Mouse (Mus musculus) layer of hippocampus, adult 9-10 months (tissue): ENCODE results near the gene Id4.
A peak's percentile ranks its signal among the peaks of the same experiment; 100 is the strongest.

Experiments
- DNase-seq: peaks from one replicate; pipeline ENCODE4 v3.0.0; 2022; ENCODE audit warnings: low spot score

The Id4 gene

GRCm38 (mm10) chr13:48260690-48261278 lies at the start of gene Id4:
Gene Id4, plus strand, starts transcription at chr13:48261228.
- DNase-seq = peak; percentile 71

GRCm38 (mm10) chr13:48227136-48227535 lies 33.9 kb upstream of the Id4 start:
- DNase-seq = no peak

GRCm38 (mm10) chr13:48227712-48228111 lies 33.3 kb upstream of the Id4 start:
- peak; percentile 69 for DNase-seq

- DNase-seq = no peak
Observed at GRCm38 (mm10) chr13:48228114-48228513, 32.9 kb upstream of the Id4 start.

- no peak for DNase-seq
Observed at GRCm38 (mm10) chr13:48230996-48231395, 30.0 kb upstream of the Id4 start.

- DNase-seq = no peak
Observed at GRCm38 (mm10) chr13:48236436-48236835, 24.6 kb upstream of the Id4 start.

- no peak for DNase-seq
Observed at GRCm38 (mm10) chr13:48236865-48237264, 24.2 kb upstream of the Id4 start.

GRCm38 (mm10) chr13:48237516-48237915 lies 23.5 kb upstream of the Id4 start:
- DNase-seq = no peak

GRCm38 (mm10) chr13:48245235-48246012 lies 15.6 kb upstream of the Id4 start:
- DNase-seq = no peak

GRCm38 (mm10) chr13:48252559-48252958 lies 8.5 kb upstream of the Id4 start:
- DNase-seq = no peak

- no peak for DNase-seq
Observed at GRCm38 (mm10) chr13:48255026-48255425, 6.0 kb upstream of the Id4 start.

GRCm38 (mm10) chr13:48261341-48262221 lies 553 bp downstream of the Id4 start:
- no peak for DNase-seq

- DNase-seq = no peak
Observed at GRCm38 (mm10) chr13:48262451-48262969, 1.5 kb downstream of the Id4 start.

- DNase-seq = no peak
Observed at GRCm38 (mm10) chr13:48265029-48265428, 4.0 kb downstream of the Id4 start.

GRCm38 (mm10) chr13:48273451-48274069 lies 12.5 kb downstream of the Id4 start:
- no peak for DNase-seq

- DNase-seq = no peak
Observed at GRCm38 (mm10) chr13:48274107-48274506, 13.1 kb downstream of the Id4 start.

- no peak for DNase-seq
Observed at GRCm38 (mm10) chr13:48276981-48277380, 16.0 kb downstream of the Id4 start.

GRCm38 (mm10) chr13:48284426-48284825 lies 23.4 kb downstream of the Id4 start:
- DNase-seq = no peak

- DNase-seq = no peak
Observed at GRCm38 (mm10) chr13:48284918-48285693, 24.1 kb downstream of the Id4 start.

GRCm38 (mm10) chr13:48290427-48290826 lies 29.4 kb downstream of the Id4 start:
- DNase-seq = no peak

- DNase-seq = no peak
Observed at GRCm38 (mm10) chr13:48314500-48314899, 53.5 kb downstream of the Id4 start.
